Mouse (Mus musculus) liver, adult 2 months (tissue): ENCODE measurements around the gene Lhx9.

Source experiments
- CTCF ChIP-seq: fragments of 200-500 bp; IDR thresholded peaks from 2 replicates; pipeline ENCODE4 v1.5.1; 2011; ENCODE audit warnings: low read depth, low read length, control low read depth
- POLR2A ChIP-seq: fragments of 200-500 bp; IDR thresholded peaks from 2 replicates; pipeline ENCODE4 v1.6.1; 2011; ENCODE audit warnings: low read length, control low read depth; ENCODE audit not compliant: insufficient read depth; ENCODE audit errors: extremely low read depth

GRCm38 (mm10) chr1:138784019-138784418, 64.4 kb downstream of the Lhx9 start:
- TF ChIP-seq CTCF, result no peak
- TF ChIP-seq POLR2A, result no peak
